Mouse (Mus musculus): ENCODE data around the gene Adra2c.

DNA sequence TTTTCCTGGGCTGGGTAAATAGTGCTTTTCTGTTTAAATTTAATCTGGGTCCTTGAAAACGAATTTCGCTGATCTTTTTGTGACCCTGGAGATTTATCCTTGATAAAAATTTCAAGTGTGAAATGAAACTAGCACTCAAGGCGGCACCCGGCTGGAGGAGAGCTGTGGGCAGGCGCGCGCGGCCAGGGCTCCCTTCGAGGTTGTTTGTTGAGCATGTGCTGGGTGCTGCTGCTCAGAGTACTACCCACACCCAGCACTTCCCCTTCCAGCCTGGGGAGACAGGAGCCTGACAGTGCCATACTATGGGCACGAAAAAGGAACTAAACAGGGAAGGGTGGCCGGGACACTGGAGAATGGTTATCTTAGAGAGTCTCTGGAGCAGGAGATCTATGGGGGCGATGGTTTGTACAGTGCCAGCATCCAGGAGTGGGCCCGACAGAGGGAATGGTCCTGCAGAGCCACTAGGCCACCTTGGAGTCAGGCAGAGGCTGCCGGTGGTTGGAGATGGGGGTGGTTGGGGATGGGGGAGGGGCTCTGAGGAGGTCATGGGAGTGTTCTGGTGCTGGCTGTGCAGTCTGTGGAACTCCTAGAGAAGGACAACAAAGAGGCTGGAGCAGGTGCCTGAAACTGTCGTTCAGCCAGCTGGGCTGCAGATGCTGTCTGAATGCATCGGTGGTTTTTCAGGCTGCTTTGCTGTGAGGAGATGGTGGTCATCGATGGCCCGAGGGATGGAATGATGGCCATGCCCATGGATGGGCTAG lies 35.9 kb downstream of the Adra2c start:
- TF ChIP-seq CTCF (IDR thresholded peaks at IDR 0.05; ENCODE audit: low read depth, low read length), result no peak
- no peak for TF ChIP-seq EP300 (IDR thresholded peaks at IDR 0.05; ENCODE audit: insufficient read depth, low read depth, low read length)
- no peak for TF ChIP-seq POLR2A (IDR thresholded peaks at IDR 0.05; ENCODE audit: insufficient read depth, low read length)
